Mouse (Mus musculus): Measurements from ENCODE around the gene Hal.
A peak's percentile ranks its signal among the peaks of the same experiment; 100 is the strongest.
"Not testable (repeated sequence)": the region's sequence is repeated elsewhere in the genome, so short reads cannot be mapped to it uniquely, and the experiment has no call there.

Gene Hal

GRCm38 (mm10) chr10:93517754-93518153, 29.2 kb downstream of the Hal start:
- no peak for DNase-seq

- DNase-seq = no peak
These were observed 29.6 kb downstream of the Hal start for GRCm38 (mm10) chr10:93518186-93518585.

- no peak for DNase-seq
These were observed 30.1 kb downstream of the Hal start for GRCm38 (mm10) chr10:93518620-93519019.

GRCm38 (mm10) chr10:93519159-93519558, 30.6 kb downstream of the Hal start:
- DNase-seq = no peak

DNA sequence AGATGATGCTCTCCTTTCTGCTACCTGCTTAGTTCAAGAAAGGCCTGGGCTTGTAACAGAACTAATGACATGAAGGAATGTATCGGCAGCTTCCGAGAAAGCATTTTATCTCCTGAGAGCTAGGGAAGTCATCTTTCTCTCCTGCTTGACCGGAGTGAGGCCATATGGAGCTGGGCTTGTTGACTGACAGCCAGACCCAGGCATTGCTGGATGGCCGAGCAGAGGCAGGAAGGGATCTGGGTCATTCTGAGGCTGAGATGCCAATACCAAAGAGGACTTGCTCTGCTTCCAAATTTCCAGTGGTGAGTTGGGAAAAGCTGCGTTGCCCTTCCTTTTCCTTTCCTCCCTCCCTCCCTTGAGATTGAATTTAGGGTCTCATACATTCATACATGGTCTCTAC, 31.2 kb downstream of the Hal start:
- DNase-seq = peak; percentile 74

DNA sequence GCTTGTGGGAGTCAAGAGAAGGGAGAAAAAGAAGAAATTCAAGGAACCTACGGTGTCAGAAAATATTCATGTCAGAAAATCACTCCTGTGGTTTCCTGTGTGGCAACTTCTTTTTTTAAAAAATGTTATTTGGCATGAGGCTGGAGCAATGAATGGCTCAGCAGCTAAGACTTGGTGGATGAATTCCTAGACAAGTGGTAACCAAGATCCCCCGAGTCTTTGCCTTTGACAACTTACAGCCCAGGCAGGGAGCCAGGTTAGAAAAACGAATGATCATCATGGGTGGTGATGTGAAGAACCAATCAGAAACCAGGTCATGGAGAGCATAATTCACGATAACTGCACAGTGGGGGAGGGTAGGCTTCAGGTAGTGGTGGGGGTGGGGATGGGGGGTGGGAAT, 32.4 kb downstream of the Hal start:
- DNase-seq = no peak

DNA sequence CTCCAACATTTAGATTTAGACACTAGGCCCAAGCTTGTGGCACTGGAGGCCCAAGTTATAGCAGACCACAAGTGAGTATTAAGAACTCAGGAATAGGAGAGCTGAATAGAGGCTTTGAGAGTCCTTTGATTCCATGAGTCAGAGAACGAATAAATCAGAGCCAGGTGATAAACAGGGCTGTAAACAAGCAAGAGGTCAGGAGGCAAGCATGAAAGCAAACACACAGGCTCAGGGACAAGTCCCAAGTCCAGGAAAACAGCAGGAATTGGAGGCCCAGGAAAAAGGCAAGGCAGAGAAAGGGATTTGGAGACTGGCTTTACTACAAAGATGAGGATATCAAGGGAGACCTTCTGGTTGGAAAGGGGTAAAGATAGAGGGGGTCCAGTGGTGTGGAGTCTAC, 36.8 kb downstream of the Hal start:
- DNase-seq = no peak

- DNase-seq = no peak
These were observed 49.7 kb downstream of the Hal start for GRCm38 (mm10) chr10:93538287-93538686.

DNA sequence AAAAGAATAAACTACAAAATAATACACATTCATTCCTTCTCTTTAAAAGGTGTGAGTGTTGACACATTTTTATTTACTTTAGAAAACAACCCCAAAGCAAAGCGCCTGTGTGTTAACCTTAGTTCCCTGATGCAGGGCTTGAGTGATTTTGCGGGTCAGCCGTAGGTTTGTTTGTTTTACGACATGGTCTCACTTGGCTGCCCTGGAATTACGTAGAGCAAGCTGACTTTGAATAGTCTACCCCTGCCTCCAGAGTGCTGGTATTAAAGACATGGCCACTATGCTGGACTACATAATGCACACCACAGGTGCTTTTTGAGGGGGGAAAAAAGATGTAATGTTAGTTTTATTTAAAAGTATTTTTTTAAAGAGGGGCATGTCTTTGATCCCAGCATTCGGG, 50.2 kb downstream of the Hal start:
- DNase-seq = no peak

DNA sequence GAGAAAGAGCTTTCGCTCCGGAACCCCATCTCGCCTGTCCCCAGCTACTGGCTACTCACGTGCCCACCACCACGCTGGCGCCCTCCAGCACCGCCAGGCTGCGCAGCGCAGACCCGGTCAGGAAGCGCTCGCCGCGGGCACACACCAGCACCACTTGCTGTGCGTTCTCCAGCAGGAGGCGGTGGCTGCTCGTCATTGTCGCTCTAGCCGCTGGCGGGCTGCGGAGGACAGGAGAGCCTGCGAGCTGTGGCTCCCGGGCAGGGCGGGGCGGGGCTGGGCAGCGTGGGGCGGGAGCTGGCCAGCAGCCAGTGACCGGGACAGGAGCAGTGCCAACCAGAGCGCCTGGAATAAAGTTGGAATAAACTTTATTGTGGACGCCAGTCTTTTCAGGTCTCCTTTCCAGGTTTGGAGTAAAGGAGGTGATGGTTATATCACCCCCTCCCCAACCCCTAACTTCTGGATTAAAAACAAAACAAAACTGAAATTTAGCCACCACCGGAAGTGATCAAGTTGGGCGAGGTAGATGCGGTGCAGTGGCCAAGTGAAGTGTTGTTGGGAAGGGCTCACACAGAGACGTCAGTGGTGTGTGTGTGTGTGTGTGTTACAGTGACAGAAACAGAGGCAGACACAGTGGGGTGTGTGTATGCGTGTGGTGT, 51.3 kb downstream of the Hal start, which contains the start of gene Amdhd1:
TSS of gene Amdhd1 (minus strand) at position 259 of the 656 bp plus-strand sequence.
- DNase-seq = peak; percentile 33

GRCm38 (mm10) chr10:93540431-93541210, 52.1 kb downstream of the Hal start, which contains the start of gene Ccdc38:
Gene Ccdc38, plus strand, starts transcription at chr10:93540632.
- no peak for DNase-seq

DNA sequence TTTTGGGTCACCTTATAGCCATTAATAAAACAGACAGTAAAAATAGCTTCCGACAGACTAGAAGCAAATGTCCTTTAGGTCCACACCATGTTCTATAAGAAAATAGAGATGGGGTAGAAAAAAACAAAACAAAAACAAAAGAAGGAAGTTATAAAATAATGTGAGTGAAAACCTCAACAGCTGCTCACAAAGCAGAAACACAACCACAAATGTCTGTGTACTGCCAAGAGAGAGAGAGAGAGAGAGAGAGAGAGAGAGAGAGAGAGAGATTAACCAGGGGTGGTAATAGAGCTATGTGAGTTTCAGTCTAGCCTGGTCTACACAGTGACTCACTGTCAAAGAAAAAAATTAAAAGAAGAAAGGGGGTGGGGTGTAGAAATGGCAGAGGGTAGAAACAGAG, 53.0 kb downstream of the Hal start:
- DNase-seq = no peak

- DNase-seq = no peak
These were observed 53.8 kb downstream of the Hal start for GRCm38 (mm10) chr10:93542356-93542755.

DNA sequence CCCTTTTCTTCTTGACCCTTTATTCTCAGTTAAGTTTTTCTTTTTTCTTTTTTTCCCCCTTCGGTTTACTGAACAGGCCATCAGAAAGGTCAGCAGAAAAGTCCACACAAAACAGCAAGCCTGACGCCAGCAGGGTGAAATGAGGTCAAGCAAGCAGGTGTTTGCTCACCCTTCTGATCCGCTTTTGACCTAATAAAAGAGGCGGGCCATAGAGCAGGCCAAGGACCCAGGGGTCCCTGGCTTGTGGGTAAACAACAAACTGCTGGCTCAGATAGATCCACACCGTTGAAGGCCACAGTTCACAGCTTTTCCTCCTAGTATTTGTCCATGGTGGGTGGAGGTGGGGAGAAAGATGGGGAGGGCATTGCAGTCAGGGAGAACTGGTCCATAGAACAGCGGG, 54.6 kb downstream of the Hal start:
- no peak for DNase-seq

DNA sequence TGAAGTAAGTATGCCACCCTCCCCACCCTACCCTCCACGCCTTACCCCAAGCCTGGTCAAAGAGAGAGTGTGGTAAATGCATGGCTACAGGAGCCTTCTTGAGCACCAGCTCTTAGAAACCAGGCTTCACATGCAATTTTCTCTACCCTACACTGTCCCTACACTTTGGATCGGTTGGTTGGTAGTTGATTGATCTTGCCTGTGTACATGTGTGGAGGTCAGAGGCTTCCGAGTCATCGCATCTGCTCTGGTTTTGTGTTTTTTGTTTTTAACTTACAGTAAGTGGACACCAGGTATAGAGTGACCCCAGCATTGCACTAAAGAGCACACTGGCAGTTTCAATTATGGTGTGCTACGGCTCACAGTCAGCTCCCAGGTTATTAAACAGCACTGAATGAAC, 55.6 kb downstream of the Hal start:
- DNase-seq = no peak

GRCm38 (mm10) chr10:93547741-93548270, 59.2 kb downstream of the Hal start:
- DNase-seq = no peak

GRCm38 (mm10) chr10:93548991-93549390, 60.4 kb downstream of the Hal start:
- peak; percentile 61 for DNase-seq

GRCm38 (mm10) chr10:93549821-93550220, 61.3 kb downstream of the Hal start:
- DNase-seq = no peak

GRCm38 (mm10) chr10:93552596-93552995, 64.0 kb downstream of the Hal start:
- DNase-seq = no peak

GRCm38 (mm10) chr10:93557971-93558370, 69.4 kb downstream of the Hal start:
- not testable (repeated sequence) for DNase-seq

GRCm38 (mm10) chr10:93559786-93560185, 71.2 kb downstream of the Hal start:
- no peak for DNase-seq

GRCm38 (mm10) chr10:93564518-93565090, 76.0 kb downstream of the Hal start:
- DNase-seq = no peak

DNA sequence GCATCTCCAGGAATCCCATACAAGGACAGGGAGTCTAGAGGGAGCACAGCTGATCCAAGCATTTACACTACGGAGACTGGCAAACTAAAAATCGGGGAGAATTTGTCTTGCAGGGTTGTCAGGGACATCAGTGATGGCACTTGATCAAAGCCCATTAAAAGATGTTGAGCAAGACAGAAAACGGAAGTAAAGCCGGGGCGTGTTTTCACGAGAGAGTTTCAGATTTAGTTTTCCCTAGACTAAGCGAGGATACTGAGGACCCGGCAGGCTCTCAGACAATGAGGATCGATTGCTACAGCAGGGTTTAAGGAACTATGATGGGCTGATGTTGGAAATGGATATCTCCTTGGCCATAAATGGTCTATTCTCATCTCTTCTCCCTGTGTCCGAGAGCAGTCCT, 78.5 kb downstream of the Hal start:
- no peak for DNase-seq
